Mouse (Mus musculus): ENCODE data around the gene Sept5. TPM values are rescaled to one million over a fixed set of nuclear protein-coding genes. Genes with fewer than 3 reads are reported as not detected.

Gene Sept5
- polyA plus RNA-seq, 1 experiment from 2014 or later, result 84.4 TPM

DNA sequence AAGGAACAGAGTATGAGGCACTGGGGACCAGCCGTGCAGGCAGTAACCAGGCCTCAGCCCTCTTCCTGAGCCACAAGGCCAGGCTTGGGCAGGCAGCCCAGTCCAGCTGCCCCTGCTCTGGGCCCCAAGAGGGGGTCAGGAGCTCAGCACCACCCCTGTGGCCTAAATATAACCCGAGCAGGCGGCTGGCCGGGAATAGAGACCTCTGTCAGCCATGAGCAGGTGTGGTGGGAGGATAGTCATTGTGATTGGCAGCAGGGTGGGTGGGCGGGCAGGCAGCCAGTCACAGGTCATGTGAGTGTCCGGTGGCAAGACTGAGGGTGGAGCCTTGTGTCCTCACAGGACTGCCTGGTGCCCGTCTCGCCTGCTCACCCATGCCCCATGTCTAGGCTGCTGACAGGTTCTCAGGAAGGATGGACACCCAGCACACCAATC, 25.5 kb downstream of the Sept5 start:
- no peak for ATAC-seq (ENCODE audit: low FRiP score, low read depth)
- Histone ChIP-seq H3K9me3 (no peaks in the 10 kb centered on the region), H3K4me3 (no peak overlapping the region), H3K27ac (replicated peaks) (no peak overlapping the region), H3K36me3 (no peaks in the 10 kb centered on the region), H3K4me1 (peaks cover 6% of the 10 kb centered on the region; the same call in 1 of the 2 replicates), H3K9ac (replicated peaks) (no peak overlapping the region), H3K27me3 (peaks cover 31% of the 10 kb centered on the region), H3K4me2 (replicated peaks) (no peak overlapping the region)
- WGBS, result 71% methylated on average over 8 of the region's 8 CpGs

DNA sequence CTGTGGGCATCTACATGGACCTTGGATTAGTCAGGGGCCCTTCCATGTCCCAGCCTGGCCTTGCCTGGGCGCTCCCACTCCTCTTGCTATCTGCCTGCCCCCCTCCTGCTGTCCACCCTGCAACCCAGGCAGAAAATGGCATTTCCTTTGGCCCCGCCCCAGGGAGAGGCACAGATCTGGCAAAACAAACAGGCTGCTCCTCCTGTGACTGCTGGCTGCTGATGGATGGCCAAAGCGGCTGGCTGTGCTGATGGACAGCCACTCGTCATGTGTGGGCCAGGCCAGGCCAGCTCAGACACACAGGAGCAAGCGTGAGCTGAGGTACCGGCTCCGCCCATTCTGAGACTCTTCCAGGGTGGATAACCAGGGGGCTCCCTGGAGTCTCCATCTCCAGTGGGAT, 28.3 kb downstream of the Sept5 start:
- ATAC-seq (ENCODE audit: low FRiP score, low read depth), result no peak
- Histone ChIP-seq H3K27me3 (peaks cover 25% of the 10 kb centered on the region), H3K4me3 (no peak overlapping the region), H3K27ac (replicated peaks) (no peak overlapping the region), H3K4me1 (no peaks in the 10 kb centered on the region), H3K9me3 (no peaks in the 10 kb centered on the region), H3K4me2 (replicated peaks) (no peak overlapping the region), H3K36me3 (no peaks in the 10 kb centered on the region), H3K9ac (replicated peaks) (no peak overlapping the region)
- WGBS, result 64% methylated on average over 7 of the region's 7 CpGs

DNA sequence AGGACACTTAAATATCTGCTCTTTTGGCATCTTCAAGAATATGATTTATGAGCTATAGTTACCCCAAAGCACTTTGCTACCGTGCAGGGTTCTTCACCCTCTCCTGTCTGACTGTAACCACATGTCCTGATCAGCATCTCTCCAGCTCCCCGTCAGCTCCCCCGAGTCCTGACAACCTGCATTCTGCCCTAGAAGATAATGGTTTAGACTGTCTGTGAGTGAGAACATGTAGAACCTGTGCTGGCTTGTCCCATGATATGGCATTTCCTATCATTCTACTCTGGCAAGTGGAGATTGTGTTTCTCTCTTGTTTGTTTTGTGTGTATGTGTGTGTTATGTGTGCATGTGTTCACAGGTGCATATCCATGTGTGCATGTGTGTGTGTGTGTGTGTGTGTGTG, 31.7 kb downstream of the Sept5 start:
- 94% methylated on average over 3 of the region's 3 CpGs for WGBS
- H3K27me3 ChIP-seq, result peaks cover 58% of the 10 kb centered on the region
- no peaks in the 10 kb centered on the region for H3K9me3 ChIP-seq
- H3K4me3 ChIP-seq, result no peak overlapping the region
- H3K27ac ChIP-seq (replicated peaks), result no peak overlapping the region
- no peaks in the 10 kb centered on the region for H3K4me1 ChIP-seq
- no peaks in the 10 kb centered on the region for H3K36me3 ChIP-seq
- no peak overlapping the region for H3K4me2 ChIP-seq (replicated peaks)
- no peak for ATAC-seq (ENCODE audit: low FRiP score, low read depth)
- H3K9ac ChIP-seq (replicated peaks), result no peak overlapping the region

DNA sequence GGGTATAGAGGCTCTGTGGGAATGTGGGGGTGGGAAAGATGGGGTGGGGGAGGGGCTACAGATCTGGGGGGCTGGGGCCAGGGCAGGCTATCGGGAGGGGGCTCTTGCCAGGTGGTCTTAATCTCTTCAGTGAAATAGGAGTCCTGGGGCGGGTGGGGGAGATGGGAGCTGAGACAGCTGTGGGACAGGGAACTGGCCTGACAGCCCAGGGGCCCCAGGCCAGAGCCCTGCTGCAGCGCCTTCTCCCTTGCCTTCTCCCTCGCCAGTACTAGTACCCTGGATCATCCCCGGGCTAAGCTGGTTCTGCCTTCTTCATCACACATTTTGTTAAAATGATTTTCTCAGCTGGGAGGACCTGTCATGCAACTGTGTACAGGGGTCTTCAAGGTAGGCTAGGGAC, 33.5 kb downstream of the Sept5 start:
- no peaks in the 10 kb centered on the region for H3K36me3 ChIP-seq
- no peak overlapping the region for H3K27ac ChIP-seq (replicated peaks)
- ATAC-seq (ENCODE audit: low FRiP score, low read depth), result no peak
- peaks cover 6% of the 10 kb centered on the region for H3K4me1 ChIP-seq
- H3K4me3 ChIP-seq, result no peak overlapping the region
- no peaks in the 10 kb centered on the region for H3K9me3 ChIP-seq
- no peak overlapping the region for H3K4me2 ChIP-seq (replicated peaks)
- peaks cover 67% of the 10 kb centered on the region for H3K27me3 ChIP-seq
- no peak overlapping the region for H3K9ac ChIP-seq (replicated peaks)
- WGBS, result 45% methylated on average over 5 of the region's 5 CpGs

DNA sequence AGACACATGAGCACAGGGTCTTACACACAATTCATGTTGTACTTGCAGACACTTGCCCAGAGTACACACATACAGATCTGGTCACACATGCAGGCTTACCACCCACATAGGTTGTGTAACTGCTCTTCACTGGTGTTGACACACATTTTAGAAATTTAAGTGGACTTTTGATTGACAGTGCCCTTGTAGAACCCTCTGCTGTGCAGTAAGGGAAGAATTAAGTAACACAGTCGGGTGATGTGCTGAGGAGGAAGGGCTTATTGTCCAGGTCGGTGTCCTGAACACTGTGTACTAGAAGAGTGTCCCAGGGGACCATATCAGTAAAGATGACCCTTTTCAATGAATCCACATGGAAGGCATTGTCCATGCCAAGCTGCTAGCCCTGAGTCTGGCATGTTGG, 35.8 kb downstream of the Sept5 start:
- H3K4me1 ChIP-seq, result peaks cover 17% of the 10 kb centered on the region
- H3K9me3 ChIP-seq, result no peaks in the 10 kb centered on the region
- H3K4me3 ChIP-seq, result no peak overlapping the region
- no peak overlapping the region for H3K4me2 ChIP-seq (replicated peaks)
- WGBS, result 71% methylated on average over 2 of the region's 2 CpGs
- peaks cover 85% of the 10 kb centered on the region for H3K27me3 ChIP-seq
- H3K9ac ChIP-seq (replicated peaks), result no peak overlapping the region
- no peaks in the 10 kb centered on the region for H3K36me3 ChIP-seq
- H3K27ac ChIP-seq (replicated peaks), result no peak overlapping the region
- ATAC-seq (ENCODE audit: low FRiP score, low read depth), result no peak

DNA sequence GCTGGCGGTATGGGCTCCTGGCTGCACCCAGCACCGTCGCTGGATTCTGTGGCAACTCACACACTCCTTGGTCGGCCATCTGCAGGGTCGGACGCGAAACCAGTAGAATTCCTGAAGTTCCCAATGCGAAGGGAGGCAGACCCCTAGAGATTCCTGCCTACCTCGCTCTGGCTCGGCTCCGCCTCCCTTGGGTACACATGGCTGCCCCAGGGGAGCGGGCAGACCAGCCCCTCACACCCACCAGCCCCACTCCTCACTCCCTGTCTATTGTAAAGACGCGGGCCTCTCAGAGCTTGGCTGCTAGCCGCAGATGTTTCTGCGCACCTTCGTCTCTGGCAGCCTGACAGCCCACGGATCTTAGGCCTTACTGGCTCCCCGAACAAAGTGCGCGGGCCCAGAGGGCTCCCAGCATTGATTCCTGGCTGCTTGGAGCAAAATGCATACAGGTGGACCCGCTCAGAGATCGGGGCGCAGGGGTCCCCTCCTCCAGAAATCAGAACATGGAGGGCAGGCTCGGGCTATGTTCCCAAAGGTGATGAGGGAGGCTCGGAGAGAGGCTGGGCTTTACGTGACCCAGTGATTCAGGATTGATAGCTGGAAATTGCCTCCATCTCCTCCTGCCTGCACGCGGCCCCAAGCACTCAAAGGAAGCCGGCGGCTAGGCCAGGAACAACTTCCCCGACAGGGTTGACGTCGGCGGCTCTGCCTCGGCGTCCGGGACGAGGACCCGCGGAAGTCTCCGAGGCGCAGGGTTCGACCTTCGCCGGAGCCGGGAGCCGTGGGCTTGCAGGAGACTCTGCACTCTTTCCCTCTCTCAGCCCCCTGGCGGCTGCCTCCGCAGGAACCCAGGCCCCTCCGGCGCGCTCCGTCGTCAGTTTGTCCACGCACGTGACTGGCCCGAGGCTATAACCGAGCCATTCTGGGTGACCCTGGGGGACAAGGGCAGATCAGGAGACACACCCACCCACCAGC, 38.4 kb downstream of the Sept5 start:
- H3K4me1 ChIP-seq, result peaks cover 34% of the 10 kb centered on the region
- no peak overlapping the region for H3K27ac ChIP-seq (replicated peaks)
- 2% methylated on average over 59 of the region's 59 CpGs for WGBS
- no peak for ATAC-seq (ENCODE audit: low FRiP score, low read depth)
- H3K27me3 ChIP-seq, result peaks cover 97% of the 10 kb centered on the region
- H3K4me2 ChIP-seq (replicated peaks), result peak overlapping the region; percentile 40
- no peaks in the 10 kb centered on the region for H3K36me3 ChIP-seq
- peak overlapping the region; percentile 22 for H3K4me3 ChIP-seq
- no peaks in the 10 kb centered on the region for H3K9me3 ChIP-seq
- 0 out of 2 replicates have a peak overlapping the region, but pooled peaks have one; percentile 11 for H3K9ac ChIP-seq (replicated peaks)

DNA sequence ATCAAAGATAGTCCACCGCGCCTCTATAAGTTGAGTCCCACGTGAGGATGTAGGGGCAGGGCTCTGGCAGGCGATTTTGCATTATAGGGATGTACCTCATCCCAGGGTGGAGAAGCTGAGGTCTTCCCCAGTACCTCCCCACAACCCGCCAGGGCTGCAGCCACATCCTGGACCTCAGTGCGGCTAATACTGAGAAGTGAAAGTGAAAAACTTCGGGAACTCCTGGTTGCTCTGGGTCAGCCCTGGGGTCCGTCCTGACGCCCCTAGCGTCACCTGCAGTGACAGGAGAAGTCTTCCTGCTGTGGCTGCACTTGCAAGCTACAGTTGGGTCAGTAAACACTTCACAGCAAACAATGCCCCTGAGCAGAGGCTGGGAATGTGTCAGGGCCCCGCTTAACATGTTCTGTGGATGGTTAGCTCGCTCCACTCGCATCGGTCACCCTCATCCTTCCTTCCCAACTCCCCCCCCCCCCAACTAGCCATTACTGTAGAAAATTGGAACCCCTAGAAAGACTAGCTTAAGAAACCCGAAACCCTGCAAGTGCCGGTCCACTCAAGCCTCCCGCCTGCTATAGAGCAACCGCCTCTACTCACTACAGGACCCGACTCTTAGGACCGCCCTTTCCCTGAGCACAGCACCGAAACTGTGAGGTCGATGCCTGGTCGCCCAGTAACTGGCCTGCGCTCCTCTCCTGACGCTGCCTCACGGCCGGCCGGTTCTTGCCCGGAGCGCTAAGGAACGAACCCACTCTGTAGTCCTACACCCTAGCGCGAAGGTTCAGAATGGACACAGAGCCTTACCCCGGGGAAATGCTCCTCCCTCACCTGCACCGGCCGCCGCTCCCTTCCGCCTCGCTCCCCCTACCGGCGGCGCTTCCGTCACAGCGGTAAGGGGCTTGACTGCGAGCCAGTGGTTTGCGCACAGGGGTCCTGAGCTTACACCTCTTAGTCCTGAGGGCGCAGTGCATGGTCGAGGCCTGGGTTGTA, 39.7 kb downstream of the Sept5 start, which contains the start of gene Tbx1:
TSS of gene Tbx1 (minus strand) at position 868 of the 987 bp plus-strand sequence.
- no peak within 1 kb of the TSS for H3K27ac ChIP-seq (replicated peaks)
- peak within 1 kb of the TSS; percentile 22 for H3K4me3 ChIP-seq
- no peaks in the 10 kb centered on the region for H3K9me3 ChIP-seq
- peaks cover 40% of the 10 kb centered on the region for H3K4me1 ChIP-seq
- peak within 1 kb of the TSS; percentile 40 for H3K4me2 ChIP-seq (replicated peaks)
- H3K9ac ChIP-seq (replicated peaks), result 0 out of 2 replicates have a peak within 1 kb of the TSS, but pooled peaks have one; percentile 11
- no peak for ATAC-seq (ENCODE audit: low FRiP score, low read depth)
- no peaks in the 10 kb centered on the region for H3K36me3 ChIP-seq
- 1% methylated on average over 48 of the region's 48 CpGs for WGBS
- peaks cover 97% of the 10 kb centered on the region for H3K27me3 ChIP-seq

DNA sequence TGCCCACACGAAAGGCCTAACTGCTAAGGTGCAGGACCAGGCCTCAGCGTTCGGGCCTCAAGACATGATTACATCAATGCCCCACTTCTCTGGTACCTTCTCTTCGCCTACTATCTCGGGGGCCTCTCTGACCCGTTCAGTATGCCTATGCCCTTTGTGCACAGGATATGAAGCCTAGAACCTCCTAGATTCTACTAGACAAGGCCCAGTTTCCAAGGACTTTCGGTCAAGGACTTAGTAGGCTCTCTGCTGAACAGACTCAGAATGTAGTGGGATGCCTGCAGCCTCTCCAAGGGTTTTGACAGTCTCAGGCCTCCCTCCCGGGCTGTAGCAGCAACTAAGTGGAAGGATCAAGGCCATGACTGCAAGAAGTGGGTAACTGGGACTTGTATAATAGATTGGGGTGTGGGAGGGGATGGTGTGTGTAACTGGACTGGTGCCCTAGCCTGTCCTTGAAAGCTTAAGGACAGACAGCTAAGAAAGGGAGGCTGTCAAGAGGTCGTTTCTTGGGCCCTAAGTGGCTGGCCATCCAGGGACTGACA, 40.6 kb downstream of the Sept5 start:
- Histone ChIP-seq H3K9me3 (no peaks in the 10 kb centered on the region), H3K4me1 (peaks cover 40% of the 10 kb centered on the region), H3K4me3 (0 out of 2 replicates have a peak overlapping the region, but pooled peaks have one; percentile 19), H3K36me3 (no peaks in the 10 kb centered on the region), H3K27ac (replicated peaks) (no peak overlapping the region), H3K27me3 (peaks cover 97% of the 10 kb centered on the region), H3K4me2 (replicated peaks) (no peak overlapping the region), H3K9ac (replicated peaks) (no peak overlapping the region)
- ATAC-seq (ENCODE audit: low FRiP score, low read depth), result no peak
- WGBS, result 4% methylated on average over 9 of the region's 9 CpGs

DNA sequence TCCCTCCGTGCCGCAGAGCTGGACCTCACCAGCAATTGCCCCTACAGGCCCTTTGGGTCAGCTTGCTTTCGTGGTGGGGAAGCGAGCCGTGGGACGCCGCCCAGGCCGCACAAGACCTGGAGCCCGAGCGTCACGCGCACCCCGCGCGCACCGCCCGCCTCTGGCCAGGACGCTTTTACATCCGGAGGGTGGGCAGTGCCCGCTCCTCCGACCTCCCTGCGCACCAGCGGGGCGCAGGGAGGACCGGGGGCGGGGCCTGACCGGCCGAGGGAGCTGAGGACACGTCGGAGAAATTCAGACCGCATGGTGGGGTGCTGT, 41.1 kb downstream of the Sept5 start:
- 3% methylated on average over 31 of the region's 31 CpGs for WGBS
- Histone ChIP-seq H3K4me3 (peak overlapping the region; percentile 19; the same call in 1 of the 2 replicates), H3K4me1 (peaks cover 40% of the 10 kb centered on the region), H3K9me3 (no peaks in the 10 kb centered on the region), H3K36me3 (no peaks in the 10 kb centered on the region), H3K4me2 (replicated peaks) (0 out of 2 replicates have a peak overlapping the region, but pooled peaks have one; percentile 17), H3K27me3 (peaks cover 97% of the 10 kb centered on the region), H3K9ac (replicated peaks) (no peak overlapping the region), H3K27ac (replicated peaks) (no peak overlapping the region)
- ATAC-seq (ENCODE audit: low FRiP score, low read depth), result no peak

DNA sequence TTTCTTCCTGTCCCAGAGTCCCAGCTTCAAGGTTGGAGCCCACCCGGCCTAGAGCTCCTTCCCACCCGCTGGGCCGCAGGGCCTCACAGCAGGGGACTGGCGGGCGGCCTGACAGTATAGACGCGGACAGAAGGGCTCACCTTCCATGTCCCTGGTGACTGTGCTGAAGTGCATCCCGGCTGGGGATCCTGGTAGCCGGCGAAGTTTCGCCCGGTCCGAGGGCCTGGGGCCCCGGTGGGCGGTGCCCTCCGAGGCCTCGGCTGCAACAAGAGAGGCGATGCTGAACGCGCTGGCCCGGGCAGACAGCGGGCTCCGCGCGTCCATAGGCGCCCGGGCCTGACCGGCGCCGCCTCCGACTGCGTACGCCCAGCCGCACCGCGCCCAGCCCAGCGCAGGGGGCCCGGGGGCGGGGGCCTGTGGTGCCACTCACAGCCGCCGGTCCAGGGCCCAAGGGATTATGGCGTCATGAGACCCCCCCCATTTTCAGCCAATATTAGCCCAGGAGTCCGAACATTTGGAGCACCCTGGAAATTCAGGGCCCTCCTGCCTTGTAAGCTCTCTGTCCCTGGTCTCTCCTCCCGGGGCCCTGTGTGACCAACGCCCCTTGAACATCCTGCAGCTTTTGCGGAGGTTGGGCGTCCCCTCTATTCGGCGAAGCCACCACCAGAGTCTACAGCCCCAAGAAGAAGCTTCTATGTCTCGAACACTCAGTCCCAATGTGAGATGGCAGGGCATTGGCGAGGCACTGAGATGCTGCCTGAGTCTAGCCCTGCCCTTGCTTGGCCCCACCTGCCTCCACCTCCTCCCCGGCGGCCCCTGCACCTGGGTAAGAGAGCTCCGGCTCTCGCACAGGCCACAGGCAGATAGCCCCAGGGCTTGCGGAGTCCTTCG, 41.7 kb downstream of the Sept5 start:
- no peak overlapping the region for H3K9ac ChIP-seq (replicated peaks)
- no peak overlapping the region for H3K27ac ChIP-seq (replicated peaks)
- peak overlapping the region; percentile 17 for H3K4me2 ChIP-seq (replicated peaks)
- under 1% methylated on average over 57 of the region's 57 CpGs for WGBS
- no peaks in the 10 kb centered on the region for H3K9me3 ChIP-seq
- H3K4me1 ChIP-seq, result peaks cover 40% of the 10 kb centered on the region
- H3K27me3 ChIP-seq, result peaks cover 97% of the 10 kb centered on the region
- no peaks in the 10 kb centered on the region for H3K36me3 ChIP-seq
- peak; percentile 27; the same call in 1 of the 2 replicates for ATAC-seq (ENCODE audit: low FRiP score, low read depth)
- H3K4me3 ChIP-seq, result peak overlapping the region; percentile 19
